Mouse (Mus musculus) layer of hippocampus, postnatal 10 days (tissue): ENCODE results near the gene Fstl4. TPM values are rescaled to one million over a fixed set of nuclear protein-coding genes. Genes with fewer than 3 reads are reported as not detected.

ENCODE experiments used
- DNase-seq, 2 experiments: peaks; one replicate each; pipeline ENCODE4 v3.0.0; 2021; ENCODE audit warnings: low spot score in 2 of 2
- total RNA-seq, 2 experiments: library from RNA; stranded (reverse); gene quantifications; 2 replicates each; pipeline ENCODE4 v1.2.3; 2021

Fstl4 gene
- total RNA-seq, 2 experiments from 2014 or later: 8.7 to 9.7 TPM

DNA sequence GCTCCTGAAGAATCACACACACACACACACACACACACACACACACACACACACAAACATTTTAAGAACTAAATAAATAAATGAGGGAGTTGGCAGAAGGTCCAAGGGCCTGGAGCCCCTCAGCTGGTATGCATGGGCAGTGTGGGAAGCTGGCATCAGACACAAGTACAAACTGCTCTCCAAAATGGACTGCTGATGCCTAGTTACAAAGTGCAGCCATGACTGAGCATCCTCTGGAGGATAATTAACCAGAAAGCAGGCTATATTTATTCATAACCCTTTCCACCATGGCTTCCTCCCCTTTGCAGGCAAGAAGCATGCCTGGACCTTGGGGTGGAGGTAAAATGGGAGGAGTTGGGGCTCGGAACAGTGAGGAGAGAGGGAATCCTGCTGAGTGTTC lies 356.8 kb downstream of the Fstl4 start:
- DNase-seq: no peak

DNA sequence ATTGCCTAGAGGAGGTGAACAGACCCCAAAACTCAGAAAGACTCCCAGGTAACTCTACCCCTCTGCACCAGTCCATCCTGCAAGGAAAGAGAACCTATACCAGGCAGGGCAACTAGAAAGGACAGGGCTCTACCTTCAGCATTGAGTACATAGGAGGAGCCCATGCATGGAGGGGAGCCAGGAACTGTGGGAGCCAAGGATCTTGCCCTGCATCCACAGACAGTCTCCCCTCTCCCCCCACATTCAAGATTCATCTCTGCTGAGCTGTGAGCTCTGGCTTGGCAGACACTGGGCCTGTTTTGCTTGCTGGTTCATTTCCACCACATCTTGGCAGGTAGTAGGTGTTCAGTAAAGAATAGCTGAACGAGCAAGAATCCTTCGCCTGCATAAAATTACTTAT lies 360.4 kb downstream of the Fstl4 start:
- DNase-seq: no peak

DNA sequence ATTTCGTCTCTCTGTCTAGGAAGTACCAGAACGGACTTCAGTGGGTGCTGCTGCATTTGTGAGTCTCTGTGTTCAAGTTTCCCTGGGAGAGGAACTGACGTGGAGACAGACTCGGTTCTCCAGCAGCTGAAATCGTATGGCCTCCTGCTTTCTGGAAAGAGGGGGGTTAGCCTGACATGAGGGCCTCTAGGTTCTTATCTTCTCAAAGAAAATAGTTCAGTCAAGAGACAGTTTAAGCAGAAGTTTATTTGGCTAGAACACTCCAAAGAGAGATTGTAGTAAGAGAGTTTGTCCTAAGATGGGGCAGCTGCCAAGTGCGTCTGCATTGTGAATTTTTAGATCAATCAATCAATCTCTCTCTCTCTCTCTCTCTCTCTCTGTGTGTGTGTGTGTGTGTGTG lies 362.2 kb downstream of the Fstl4 start:
- no peak for DNase-seq

DNA sequence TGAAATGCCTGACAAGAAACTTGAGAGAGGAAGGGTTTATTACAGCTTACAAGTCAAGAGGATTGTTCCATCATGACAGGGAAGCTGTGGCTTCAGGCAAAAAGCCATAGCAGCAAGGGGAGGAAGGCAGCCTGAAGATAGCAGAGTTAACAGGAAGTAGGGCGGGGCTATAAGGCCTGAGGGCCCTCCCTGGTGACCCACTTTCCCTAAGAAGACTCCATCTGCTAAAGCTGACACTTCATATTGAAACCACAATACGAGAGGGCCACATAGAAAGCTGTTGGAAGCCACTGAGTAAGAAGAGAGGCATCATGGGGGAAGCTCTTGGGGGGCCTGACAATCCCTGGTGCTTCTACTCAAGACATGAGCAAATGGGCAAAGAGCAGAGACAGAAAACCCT lies 364.2 kb downstream of the Fstl4 start:
- no peak for DNase-seq

DNA sequence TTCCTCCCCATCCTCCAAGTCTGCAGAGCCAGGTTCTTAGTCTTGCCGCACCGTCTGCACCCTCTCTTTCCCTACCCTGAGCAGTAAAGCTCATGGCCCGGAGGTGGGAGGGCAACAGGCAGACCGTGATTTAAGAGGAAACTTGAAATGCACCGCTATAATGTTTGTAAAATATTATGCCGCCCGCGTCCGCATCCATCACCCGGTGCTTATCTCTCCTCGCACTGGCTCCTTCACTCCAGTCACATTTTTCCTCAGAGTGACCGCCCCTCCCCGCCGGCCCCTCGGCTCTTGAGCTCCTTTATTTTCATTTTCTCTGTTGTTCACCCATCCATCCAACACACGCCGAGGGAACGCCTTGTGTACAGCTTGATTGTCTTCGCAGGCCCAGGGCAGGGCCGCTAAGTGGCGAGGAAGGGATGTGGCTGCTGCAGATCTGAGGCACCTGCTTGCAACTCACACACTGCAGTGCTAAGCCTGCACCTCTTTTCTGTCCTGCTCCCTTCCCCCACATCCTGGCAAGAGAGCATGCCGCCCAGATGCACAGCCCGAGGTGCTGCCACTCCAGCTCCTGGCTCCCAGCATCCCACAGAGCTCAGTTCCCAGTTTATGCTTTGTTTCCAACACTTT lies 368.1 kb downstream of the Fstl4 start:
- DNase-seq: no peak

DNA sequence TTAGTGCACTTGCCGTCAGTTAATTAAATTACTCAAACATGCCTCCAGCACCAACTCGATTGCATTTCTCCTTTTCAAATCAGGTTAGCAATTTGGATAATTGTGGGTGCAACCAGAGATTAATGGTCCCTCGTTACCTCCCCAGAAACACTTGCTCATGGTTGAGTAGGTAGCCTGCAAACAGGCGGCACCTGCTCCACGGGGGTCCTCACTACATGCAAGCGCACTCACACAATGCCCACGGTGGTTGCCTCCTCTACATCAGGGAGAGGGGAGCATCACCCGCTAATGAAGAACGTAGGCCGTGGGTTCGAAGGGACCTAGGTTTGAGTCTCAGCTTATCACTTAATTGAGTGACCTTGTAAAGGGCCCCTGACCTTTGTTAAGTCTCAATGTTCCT lies 371.9 kb downstream of the Fstl4 start:
- no peak for DNase-seq

DNA sequence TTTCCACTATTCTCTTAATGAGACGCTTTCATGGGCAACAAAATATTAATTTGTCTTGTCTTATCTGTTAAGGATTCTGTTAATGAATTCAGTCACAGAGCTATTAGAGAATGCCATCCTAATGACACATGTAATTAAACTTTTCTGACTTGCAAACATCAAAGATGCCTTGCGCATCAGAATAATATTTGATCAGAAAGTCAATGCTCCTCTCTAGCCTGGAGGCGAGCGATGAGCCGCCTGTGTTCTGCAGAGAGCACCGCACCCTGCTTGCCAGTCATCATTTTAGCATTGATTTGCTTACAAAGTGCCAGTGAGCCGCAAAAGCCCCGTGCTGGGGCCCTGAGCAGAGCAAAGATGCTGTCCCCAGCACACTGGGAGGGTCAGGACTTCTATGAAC lies 372.9 kb downstream of the Fstl4 start:
- no peak for DNase-seq

DNA sequence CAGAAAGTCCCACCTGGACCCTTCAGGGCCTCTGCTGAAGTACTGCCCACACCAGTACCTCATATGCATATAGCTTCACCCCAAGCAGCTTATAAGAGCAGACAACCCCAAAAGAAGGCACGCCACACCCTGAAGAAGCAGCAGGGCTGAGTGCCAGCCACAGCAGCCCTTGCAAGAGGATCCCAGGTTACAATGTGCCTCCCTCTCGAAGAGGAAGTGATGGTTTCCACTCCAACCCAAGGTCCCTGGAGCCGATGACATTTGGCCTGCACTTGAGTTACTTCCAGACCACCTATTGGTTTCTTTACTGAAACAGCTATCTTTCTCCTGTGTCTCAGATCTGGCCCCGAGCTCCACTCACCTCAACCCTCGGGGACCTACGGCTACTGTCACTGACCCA lies 373.8 kb downstream of the Fstl4 start:
- DNase-seq: no peak

DNA sequence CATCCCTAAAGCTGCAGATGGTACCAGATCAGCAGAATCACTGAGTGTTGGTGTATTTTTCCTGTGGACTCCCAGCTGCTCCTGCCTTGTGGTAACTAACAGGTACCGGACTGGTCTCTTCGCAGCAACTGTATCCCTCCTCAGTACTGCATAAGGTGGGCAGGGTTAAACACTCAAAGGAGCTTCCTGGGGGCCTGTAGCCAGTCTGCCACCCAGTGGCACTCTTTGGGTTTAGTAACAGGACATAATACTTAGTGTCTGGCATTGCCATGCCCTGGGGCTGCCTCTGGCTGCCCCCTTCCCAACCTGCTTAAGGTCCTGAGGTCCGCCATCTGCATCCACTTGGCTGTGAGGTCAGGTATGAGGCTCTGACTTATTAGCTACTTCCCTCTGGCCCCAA lies 375.2 kb downstream of the Fstl4 start:
- DNase-seq: no peak

DNA sequence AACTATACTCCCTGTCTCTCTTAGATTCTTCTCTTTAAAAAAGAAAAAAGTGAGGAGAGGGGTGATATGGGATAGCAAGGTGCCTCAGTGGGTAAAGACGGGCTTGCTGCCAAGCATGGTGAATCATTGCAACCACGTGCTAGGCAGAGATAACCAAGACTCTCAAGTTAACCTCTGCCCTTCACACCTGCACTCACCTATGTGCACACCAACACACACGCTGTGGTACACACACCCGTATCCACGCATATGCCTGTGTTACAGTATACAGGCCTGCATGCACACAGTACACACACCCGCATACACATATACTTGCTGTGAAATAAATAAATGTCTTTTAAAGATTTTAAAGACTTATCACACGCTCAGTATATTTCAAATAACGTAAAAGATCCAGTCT lies 375.8 kb downstream of the Fstl4 start:
- DNase-seq: no peak

DNA sequence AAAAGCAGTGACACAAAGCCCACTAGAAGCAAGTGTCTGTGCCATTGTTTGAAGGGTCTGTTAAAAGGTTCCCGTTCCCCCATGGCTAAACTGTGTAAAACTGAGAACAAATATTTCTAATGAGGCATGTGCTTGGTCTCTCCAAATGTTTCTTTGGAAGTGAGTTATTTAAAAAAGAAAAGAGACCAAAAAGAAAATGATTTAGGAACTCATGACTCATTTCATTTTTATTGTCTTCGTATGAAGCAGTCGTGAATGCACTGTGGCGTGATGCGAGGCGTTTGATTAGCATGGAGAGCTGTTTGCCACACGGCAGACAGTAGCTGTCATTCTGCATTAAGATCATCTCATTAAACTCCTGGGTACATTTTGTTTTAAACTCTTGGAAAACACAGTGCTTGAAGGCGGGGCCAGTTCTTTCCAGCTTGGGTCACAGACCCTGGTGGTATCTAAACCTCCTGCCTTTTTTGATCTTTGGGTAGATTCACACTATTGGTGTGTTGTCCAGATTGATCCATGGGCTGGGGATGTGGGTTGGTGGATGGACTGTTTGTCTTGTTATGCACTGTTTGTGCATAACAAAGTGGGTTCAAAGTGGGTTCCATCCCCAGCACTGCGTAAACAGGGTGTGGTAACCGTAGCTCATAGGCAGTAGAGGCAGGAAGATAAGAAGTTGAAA lies 376.4 kb downstream of the Fstl4 start:
- no peak for DNase-seq

DNA sequence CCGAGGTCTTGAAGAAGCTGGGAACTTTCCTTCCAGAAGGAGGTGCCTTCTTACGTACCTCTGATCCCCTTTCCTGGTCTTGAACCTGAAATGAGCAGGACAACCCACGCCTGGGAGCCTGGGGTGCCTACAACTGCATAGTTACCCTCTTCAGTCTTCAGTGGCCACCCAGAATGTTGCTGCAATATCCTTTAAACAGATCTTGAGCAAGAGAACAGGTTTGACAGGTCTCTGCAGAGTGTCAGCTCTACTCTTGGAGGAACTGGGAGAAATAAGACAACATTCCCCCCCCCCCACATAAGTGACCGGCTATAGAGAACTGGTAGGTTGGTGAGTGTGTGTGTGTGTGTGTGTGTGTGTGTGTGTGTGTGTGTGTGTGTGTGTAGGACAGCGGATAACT lies 379.1 kb downstream of the Fstl4 start:
- no peak for DNase-seq

DNA sequence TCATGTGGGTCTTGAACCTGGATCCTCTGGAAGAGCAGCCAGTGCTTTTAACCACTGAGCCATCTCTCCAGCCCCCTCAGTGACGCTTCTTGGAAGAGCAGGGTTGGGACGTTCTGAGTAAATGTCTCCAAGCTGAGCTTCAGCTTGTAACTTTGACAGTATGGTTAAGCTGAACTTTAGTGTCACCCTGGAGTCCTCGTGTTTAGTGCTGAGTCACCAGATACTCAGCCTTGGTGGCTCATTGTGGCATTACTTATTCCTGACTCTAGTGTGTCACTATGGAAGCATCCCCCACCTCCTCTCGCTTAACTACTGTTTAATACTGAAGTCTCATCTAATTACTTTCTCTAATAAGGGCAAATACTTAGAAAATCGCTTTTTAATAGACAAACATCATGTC lies 380.1 kb downstream of the Fstl4 start:
- no peak for DNase-seq

DNA sequence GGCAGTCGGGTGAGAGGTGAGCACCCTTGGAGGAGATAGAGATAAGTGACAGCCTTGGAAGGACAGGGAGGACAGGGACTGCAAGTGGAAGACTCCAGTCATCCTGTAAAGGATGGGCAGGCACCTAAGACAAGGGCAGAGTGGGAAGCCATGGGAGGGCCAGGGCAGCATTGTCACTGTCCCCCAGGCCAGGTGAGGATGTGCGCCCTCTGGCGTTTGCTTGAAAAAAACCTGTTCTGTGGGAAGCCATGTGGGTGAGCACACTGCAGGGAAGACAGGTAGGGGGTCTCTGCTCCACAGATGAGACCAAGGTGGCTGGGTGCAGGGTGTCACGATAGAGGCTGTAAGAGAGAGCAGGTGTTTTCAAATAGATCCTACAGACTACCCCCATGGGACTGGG lies 381.9 kb downstream of the Fstl4 start:
- DNase-seq: peak in 1 of 2 experiments; percentile 41

DNA sequence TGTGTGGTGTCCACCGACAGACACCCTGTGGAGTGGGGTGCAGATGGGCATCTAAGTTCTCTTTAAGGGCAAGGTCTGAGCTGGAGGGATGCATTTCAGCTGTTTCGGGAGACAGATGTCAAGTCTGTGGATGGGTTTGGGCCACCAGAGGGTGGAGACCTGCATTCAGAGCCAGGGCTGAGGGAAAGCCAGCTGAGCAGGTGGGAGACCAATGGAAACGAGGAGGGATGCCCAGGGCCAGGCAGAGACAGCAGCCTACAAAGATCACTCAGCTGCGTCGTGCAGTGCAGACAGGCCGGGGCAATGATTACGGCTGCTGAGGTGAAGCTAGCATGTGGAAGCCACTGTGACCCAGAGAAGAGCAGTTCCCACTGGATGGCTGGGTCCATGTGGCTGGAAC lies 392.0 kb downstream of the Fstl4 start:
- no peak for DNase-seq

DNA sequence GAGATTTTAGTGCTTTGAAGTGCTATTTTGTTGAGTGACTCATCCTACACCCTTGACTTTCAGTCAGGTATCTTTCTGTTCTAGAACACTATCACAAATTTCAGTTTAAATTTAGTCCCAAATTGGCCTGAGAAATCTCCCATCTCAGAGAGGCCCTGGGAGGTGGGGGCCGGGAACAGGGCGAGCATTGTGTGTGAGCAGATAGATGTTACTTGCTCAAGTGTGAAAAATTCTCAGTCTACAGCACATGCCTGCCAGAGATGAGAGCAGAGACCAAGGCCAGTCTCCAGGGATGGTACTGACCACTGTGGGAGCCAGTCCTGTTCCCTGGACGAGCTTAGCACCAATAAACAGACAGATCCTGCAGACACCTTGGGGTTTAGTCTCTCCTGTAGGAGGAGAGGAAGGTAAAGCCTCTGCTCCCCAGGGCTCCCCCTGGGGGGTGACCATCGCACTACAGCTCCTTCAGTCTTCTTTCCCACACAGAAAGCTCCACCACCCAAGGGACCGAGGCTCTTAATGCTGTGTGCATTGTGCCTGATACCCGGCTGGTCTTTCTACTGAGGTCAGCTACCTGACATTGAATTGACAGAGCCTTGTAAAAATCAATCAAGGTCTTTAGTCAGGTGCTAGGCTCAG lies 393.3 kb downstream of the Fstl4 start:
- DNase-seq: no peak

DNA sequence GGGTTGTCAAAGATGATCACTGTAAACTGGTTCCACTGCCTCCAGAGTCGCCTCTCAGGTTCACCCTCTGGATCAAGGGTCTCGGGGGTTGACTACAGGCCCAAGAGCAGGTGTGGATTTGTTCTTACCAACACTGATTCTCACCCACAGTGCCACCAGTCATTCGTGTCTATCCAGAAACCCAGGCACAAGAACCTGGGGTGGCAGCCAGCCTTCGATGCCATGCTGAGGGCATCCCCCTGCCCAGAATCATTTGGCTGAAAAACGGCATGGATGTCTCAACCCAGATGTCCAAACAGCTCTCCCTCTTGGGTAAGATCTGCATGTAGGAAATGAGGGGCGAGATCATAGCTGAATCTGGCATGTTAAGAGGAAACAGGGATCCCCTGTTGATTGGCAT lies 398.0 kb downstream of the Fstl4 start:
- no peak for DNase-seq

DNA sequence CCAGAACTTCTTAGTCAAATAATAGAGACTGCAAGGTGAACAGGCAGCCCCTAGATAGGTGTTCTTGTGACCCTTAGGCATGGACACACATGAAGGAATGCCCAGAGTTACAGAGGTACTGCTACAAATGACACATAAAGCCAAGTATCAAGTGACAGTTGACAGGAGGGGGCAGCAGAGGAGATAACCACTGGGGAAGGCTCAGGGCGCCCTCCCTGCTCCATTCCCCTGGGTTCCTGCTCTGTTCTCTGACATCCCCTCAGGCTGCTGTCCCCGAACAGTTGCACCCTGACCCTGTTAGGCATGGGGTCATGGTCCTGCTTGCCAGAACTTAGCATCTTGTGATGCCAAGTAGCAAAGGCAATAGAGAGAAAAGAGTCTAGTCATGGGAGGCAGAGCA lies 402.0 kb downstream of the Fstl4 start:
- no peak for DNase-seq

DNA sequence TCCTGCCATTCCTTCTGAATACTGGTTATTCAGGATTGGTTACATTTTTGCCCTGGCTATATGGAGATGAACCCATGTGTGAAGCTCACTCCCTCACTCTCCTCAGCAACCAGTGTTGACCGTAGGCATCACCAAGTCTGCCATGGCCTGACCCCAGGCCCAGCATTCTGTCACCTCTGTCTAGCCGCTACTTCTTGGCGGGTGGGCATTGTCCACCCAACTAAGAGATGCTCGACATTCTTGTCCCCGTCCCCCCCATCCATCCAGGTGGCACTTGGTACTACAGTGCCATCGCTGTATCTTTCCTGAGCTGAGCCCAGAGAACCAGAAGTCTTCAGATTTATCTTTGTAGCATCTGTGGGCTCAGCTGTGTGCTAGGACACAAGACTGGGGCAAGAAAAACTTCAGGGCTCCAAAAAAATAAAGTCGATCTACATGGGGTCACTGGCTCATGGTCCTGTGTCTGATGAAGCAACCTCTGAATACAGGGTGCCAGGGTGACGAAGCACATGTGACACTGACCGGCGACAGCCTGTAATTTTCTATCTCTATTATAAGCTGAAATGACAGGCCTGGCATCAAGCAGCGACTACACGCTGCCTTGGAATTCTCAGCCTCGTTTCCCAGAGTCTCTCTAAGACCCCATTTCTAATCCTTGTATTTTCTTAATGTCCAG lies 417.9 kb downstream of the Fstl4 start:
- DNase-seq: no peak

DNA sequence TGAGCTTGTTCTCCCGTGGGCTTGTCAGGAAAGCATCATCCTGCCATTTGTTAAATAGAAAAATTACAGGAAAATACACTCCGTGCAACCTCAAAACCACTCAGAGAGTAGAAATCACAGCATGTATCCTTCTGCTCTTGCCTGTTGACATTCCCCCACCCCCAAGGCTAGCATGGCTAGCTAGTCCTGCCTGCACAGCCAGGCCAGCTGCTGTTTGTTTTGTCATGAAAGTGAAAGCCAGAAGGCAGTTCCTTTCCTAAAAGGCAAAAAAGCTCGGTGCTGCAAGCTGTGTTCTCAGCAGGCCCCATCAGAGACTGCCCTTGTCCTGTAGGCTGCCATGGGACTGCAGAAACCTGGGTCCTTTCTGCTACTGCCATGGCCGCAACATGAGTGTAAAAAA lies 418.4 kb downstream of the Fstl4 start:
- peak; percentile 36 to 39 for DNase-seq

DNA sequence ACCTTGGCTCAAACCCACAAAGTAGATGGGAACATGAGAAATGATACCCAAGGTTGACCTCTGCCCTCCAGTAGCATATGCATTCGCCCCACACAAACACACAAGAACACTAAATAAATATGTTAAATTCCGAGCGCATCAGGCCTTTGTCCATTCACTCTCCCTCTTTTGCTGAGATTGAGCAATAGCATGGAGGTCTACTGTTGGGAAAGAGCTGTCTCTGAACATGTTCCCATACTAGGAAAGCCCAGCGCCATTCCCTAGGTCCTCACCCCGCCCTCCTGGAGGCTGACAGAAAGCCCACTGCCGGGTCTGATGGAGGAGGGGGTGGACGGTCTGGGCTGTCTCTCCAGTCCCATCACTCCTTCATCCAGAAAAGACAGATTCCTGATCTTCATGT lies 419.6 kb downstream of the Fstl4 start:
- no peak for DNase-seq

DNA sequence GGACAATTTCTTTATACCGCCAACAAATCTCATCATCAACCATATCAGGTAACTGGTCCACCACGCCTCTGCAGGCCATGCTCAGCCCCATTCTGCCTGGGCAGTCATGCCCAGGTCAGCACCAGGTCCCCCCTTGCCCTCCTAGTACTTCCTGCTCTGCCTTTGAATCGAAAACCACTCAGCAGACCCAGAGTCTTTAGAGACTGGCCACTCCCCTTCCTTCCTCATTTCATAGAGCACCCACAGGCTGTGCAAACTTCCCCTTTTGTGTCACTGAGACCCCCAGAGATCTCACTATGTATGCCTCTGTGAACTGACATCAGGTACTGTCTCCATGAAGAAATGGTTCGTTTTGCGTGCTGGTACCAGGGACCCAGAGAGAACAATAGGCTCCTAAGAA lies 420.3 kb downstream of the Fstl4 start:
- no peak for DNase-seq
